Mouse (Mus musculus): ENCODE data around the gene Tmod1.

The Tmod1 gene

DNA sequence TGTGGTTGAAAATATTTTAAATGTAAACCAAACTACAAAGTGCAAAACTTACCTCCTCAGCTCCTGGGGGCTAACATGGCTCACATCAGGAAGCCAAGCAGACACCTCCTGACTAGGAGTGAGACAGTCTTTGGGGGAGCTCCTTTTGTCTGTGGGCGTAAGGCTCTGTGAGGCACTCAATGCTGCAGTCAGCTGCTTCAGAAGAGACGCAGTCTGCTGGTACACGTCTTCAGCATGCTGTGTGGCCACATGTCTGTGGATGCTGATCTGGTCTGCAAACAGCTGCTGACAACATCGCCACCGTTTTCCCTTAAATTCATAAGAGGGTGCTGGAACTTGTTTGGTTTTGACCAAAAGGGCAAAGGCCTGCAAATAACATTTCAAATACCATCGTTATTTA lies 93.1 kb downstream of the Tmod1 start:
- DNase-seq (ENCODE audit: low read depth, low spot score) = no peak

DNA sequence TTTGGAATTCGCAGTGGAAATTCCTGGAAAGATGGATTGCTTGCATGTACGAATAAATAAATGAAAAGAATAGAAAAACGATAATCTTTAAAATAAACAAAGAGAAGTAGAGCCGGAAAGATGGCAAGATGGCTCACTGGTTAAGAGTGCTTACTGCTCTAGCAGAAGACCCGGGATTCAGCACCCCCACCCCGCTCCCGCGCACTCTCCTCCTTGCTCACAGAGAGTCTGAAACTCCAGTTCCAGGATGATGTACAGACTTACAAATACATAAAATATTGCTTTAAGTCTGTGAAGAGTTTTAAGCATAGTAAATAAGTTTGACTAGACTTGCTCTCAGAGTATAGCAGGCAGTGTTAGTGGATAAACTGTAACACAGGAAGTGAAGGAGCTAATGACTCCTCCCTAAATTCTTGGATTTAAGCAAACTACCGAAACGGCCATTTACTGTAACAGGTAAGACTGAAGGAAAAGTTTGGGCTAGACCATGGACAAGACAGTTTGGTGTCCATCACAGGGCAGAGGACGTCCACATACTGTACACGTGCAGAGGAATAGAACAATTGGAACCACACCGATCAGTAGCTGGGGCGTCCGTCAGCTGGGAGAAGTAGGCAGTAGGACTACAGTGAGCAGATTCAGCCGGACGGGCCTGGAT lies 99.0 kb downstream of the Tmod1 start:
- DNase-seq (ENCODE audit: low read depth, low spot score) = peak; percentile 66

DNA sequence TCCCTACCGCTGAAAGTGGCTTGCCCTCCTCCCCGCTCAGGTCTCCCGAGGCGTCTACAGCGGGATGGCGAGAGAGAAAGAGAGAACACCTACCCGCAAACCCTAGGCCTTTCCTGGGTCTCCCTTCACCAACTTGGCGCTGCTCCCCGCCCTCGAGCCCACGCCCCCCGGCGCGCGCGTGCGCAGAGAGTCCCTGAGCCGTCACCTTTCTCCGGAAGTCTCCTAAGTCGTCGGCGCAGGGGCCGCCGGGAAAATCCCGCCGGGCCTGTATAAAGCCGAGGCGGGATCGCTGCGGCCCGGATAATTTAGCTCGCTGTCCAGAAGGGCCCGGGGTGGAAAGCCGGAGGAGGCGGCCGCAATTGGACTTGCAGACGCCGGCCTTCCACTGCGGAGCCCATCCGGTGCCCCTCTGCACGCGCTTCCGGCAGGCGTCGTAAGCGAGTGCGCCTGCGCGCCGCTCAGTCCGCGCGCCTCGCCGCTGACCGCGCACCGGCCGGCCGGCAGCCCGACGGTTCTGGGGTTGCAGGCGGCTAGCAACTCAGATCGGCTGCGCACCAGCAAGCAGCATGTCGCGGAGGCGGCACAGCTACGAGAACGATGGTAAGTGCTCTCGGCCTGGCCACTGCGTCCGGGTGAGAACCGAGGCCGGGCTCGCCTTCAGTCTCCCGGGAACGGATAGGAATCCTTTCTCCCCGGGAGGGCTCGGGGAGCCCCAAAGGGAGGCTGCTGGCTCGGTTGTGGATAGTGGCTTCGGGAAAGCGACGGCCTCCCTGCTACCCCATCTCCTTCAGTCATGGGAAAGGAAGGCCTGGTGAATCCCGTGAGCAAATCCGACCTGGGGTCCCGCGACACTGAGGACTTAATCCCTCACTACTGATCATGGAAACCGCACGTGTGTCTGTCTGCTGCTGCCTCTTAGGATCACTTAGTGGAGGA lies 99.8 kb downstream of the Tmod1 start, which contains the start of the genes Ncbp1 and Tstd2:
TSS of gene Ncbp1 (plus strand) at position 327 of the 936 bp plus-strand sequence.
TSS of gene Tstd2 (minus strand) at position 408 of the 936 bp plus-strand sequence.
- peak; percentile 85 for DNase-seq (ENCODE audit: low read depth, low spot score)

DNA sequence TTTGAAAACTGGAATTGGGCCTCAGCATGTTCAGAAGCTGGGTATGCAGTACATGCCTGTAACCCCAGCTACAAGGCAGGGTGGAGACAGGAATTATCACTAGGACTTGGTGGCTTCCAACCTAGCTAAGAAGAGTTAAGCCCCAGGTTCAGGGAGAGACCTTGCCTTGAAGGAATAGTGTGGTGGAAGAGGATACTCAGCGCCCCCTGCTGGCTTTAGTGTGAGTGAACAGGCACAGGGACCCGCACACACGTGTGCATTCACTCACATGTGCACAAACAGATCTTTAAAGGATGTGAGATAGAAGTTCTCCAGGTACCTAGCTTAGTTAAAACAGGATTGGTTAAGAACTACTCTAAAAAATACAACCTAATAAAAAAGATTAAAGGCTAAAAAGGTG lies 105.6 kb downstream of the Tmod1 start:
- peak; percentile 36 for DNase-seq (ENCODE audit: low read depth, low spot score)

- no peak for DNase-seq (ENCODE audit: low read depth, low spot score)
Observed at GRCm38 (mm10) chr4:46146881-46147280, 108.1 kb downstream of the Tmod1 start.

GRCm38 (mm10) chr4:46151903-46152544 lies 113.3 kb downstream of the Tmod1 start:
- DNase-seq (ENCODE audit: low read depth, low spot score) = no peak

- DNase-seq (ENCODE audit: low read depth, low spot score) = no peak
Observed at GRCm38 (mm10) chr4:46164027-46164426, 125.3 kb downstream of the Tmod1 start.

Data from 3T3-L1 (cell line).